Mouse (Mus musculus) adrenal gland, adult 2 months (tissue): ENCODE data around the gene Immp1l. TPM values are rescaled to one million over a fixed set of nuclear protein-coding genes. Genes with fewer than 3 reads are reported as not detected.
A peak's percentile ranks its signal among the peaks of the same experiment; 100 is the strongest.

Experiments
- DNase-seq: peaks from one replicate; pipeline ENCODE4 v3.0.0; 2021
- long read RNA-seq: library from polyadenylated mRNA; stranded (forward); transcript quantifications from one replicate; pipeline ENCODE4 v2.0.0, GENCODE M21; 2021
- polyA plus RNA-seq: library from polyadenylated mRNA; depleted of rRNA; stranded (reverse); fragments of >200 nt; gene quantifications from 2 replicates; pipeline ENCODE4 v1.2.3, GENCODE M21; 2012; rRNA removed
- total RNA-seq, 2 experiments: library from RNA; stranded (reverse); gene quantifications; 2 replicates each; pipeline ENCODE4 v1.2.3; 2021

Immp1l gene
- total RNA-seq (10 to 100 TPM; 46.4 to 52.7 TPM), polyA plus RNA-seq (1.4 and 1.9 TPM in 2 replicates)
- long read RNA-seq, transcript Immp1l-201 (7 exons, 955 nt): major isoform, 30 of 34 reads
- long read RNA-seq, partial matches to known transcripts: 0 of 34 reads
- long read RNA-seq, other reads (novel, unspliced or antisense): 4 of 34 reads

- peak; percentile 98 for DNase-seq
Measured at GRCm38 (mm10) chr2:105903896-105904756, at the start of gene Immp1l, which contains the start of gene Elp4. Gene Immp1l, plus strand, starts transcription at chr2:105904638. Gene Elp4, minus strand, starts transcription at chr2:105904564.

GRCm38 (mm10) chr2:105854740-105855139 is 49.7 kb upstream of the Immp1l start:
- DNase-seq: peak; percentile 33

- no peak for DNase-seq
Measured at GRCm38 (mm10) chr2:105873403-105873802, 31.0 kb upstream of the Immp1l start.

DNA sequence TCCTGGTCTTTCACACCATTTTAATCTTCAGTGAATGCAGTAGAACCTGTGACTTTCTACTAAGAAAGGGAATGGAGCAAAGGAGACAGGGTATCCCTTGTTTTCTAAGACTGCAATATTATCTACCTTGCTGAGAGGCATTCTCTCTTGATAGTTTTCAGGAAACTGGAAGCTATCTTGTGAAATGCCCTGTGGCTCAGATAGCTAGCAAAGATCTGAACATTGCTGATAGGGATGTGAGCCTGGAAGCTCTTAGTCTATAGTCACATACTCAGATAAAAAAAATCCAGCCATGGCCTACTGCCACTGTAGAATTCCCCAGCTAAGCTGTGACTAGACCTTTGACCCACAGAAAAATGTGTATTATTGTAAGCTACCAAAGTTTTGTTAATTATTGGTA is 13.6 kb upstream of the Immp1l start:
- DNase-seq: no peak

DNA sequence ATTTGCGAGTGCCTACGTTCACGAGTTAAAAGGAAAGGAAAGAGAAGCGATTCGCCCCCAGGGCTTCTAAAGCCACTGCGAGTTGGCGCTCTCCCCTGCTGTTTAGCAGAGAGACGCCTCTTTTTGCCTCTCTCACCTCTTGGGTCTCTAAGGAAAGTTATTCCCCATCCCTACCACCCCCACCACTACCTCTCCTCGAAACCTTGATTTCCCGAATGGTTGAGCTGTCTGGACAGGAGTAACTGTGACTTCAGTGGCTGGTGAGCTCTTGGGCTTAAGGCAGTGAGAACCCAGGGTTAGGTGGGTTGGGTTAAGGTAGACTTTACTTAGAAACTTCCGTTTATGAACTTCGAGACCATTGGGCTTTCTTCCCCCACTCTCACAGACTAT is 314 bp downstream of the Immp1l start:
- DNase-seq: no peak

GRCm38 (mm10) chr2:105908351-105908750 is 3.9 kb downstream of the Immp1l start:
- no peak for DNase-seq

DNA sequence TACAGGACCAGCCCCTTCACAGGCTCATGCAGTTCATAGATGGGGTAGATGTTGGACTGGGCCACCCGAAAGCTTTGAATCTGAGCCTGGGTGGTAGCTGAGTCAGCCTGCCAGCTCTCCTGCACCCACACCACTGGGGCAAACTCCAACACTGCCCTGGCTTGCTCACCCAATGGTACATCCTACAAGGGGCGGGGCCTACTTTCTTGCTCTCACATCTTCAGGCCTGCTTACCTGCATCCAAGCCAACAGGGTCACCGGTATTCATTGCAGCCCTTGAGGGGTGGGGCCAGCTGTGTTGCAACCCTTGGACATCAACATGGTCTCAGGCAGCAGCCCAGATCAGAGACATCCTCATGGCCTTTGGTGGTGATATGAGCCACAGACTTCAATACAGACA is 6.2 kb downstream of the Immp1l start:
- peak; percentile 16 for DNase-seq

DNA sequence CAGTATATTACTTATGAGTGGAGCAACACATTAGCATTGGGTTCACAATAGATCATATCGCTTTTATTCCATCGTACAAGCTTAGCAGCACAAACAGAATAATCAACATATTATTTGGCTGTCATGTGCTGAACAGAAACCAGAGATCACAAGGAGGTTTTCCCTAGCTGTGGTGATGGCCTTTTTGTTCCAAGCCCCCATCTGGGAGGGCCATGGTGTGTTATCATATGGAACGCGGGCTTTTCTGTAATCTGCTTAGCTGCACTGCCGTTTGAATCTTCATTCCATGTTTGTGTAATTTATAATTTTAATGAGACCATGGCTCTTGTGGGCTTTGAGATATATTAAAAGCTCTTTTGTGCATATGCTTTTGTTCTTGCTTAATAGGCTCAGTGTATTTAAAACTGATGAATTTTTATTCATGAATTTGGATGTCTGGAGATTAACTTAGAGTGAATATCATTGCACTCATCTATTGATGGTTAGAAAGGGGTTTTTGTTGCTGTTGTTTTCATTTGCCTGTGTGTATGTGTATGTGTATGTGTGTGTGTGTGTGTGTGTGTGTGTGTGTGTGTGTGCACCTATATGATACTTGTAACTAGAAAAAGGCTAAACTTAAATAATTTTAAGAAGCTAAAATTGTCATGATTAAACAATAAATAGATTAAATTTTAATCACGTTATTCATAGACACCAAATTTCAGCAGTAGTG is 9.4 kb downstream of the Immp1l start:
- no peak for DNase-seq

DNA sequence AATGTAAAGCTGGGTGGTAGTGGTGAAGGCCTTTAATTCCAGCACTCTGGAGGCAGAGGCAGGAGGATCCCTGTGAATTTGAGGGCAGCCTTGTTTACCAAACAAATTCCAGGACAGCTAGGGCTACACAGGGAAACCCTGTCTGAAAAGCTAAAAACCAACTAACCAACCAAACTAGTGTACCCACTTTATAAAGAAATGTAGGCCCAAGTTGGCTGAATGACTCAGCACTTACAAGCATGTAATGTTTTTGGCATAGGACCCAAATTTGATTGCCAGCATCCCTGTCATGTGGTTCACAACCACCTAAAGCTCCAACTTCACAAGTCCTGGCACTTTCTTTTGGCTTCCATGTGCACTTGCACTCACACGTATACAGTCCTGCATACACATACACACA is 12.2 kb downstream of the Immp1l start:
- peak; percentile 30 for DNase-seq

- DNase-seq: no peak
Measured at GRCm38 (mm10) chr2:105917623-105918346, 13.3 kb downstream of the Immp1l start.

GRCm38 (mm10) chr2:105950131-105950530 is 45.7 kb downstream of the Immp1l start:
- DNase-seq: no peak

GRCm38 (mm10) chr2:105951350-105951940 is 47.0 kb downstream of the Immp1l start:
- DNase-seq: no peak

- no peak for DNase-seq
Measured at GRCm38 (mm10) chr2:105953862-105954261, 49.4 kb downstream of the Immp1l start.

GRCm38 (mm10) chr2:105963447-105963846 is 59.0 kb downstream of the Immp1l start:
- DNase-seq: no peak

DNA sequence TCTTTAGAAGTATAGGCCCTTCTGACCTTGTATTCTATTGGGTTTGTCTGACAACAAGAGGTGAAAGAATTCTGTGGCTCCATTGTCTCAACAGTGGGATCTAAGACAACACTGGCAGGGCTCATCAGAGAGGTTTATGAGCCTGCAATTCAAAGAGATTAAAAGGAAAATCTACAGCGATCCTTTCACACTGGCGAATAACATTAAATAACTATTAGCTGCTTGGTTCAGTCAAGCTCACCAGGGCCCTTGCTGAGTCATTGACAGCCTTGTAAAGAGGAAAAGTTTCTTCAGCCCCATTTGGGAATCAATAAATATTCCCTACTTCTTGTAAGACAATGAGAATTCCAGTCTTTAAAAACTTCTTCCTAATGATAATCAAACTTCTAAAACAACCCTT is 69.5 kb downstream of the Immp1l start:
- peak; percentile 14 for DNase-seq

- DNase-seq: no peak
Measured at GRCm38 (mm10) chr2:105978065-105978464, 73.6 kb downstream of the Immp1l start.

DNA sequence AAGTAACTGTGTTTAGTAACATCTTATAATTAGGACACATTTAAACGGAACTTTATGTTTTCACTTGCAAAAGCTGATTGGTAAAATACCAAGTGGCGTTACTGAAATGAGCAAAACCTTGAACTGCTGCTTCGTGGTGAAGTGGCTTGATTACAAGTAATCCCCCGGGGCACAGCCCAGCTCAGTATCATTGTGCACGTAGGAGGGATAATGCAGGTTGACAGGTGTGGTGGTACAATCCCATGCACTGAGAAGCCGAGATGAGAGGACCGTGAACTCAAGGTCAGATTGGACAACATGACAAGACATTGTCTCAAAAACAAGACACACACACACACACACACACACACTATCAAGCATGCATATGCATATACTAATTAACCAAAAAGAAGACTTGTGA is 80.8 kb downstream of the Immp1l start:
- no peak for DNase-seq

DNA sequence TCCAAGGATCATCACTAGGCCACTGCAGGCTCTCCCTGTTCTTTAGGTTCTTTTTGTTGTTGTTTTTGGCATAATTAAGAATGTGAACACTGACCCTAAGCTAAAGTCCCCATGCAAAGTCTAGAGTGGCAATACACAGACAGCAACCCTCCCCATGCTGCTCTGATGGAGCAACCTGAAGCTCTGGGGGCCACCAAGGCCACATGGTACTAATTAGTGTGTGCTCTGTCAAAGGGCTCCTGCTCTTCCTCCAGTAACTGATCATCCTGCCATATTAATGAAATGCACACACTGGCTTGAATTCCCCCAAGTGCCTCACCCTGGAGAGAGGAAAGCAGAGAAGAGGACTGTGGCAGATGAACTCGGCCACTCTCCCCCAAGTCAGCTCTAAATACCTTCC is 82.7 kb downstream of the Immp1l start:
- no peak for DNase-seq

DNA sequence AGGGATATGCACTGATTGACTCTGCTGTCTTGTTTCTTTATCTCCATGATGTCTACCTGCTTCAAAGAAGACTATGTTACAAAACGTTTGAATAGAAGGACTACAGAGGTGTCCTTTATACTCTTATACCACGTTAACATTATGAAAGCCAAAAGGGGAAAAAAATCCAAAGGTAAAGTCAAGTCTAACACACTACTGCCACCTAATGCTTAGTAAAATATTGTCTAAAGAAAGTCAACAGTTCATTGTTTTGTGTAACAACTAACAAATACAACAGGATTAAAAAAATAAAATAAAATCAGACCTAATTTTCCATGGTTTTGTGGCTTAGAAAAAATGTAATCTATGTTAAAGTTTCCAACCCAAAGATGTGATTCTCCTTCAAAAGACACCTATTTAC is 83.6 kb downstream of the Immp1l start:
- DNase-seq: no peak

GRCm38 (mm10) chr2:106002835-106003739 is 98.6 kb downstream of the Immp1l start, which contains the start of gene Dnajc24:
Gene Dnajc24, minus strand, starts transcription at chr2:106003549.
- peak; percentile 93 for DNase-seq

DNA sequence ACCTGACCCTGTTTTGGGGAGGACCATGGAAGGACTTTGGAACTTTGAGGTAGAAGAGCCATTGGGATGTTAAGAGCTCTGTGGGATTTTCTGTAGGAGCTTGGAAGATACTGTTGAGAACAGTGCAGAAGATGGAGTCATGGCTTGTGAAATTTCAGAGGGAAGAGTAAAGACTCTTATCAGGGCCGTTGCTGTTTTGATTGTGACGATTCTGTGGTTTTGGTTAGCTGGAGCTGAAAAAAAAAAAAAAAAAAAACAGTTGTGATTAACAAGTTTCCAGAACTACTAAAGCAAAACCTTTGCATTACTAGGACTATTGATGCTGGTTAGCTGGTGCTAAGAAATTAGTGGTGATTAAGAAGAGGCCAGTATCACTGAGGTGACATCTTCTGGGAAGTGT is 104.0 kb downstream of the Immp1l start:
- no peak for DNase-seq
